7 mouse cellular contexts compared by ENCODE assay signal in genomic region chr6:114494987-114495386, GRCm38 (mm10).
DNase-seq lines count a peak whose midpoint lies in the region; ATAC-seq and TF ChIP-seq lines count a peak whose summit lies in the region.
"Not testable (repeated sequence)": the region's sequence is repeated elsewhere in the genome, so short reads cannot be mapped to it uniquely, and the experiment has no call there.

No protein-coding gene starts in this region.

- peak; percentile 30 for DNase-seq in R1 (ENCODE audit: low read depth, low spot score)
- peak; percentile 20 for DNase-seq in adrenal gland, postnatal 25 days
- peak; percentile 32 for DNase-seq in forebrain, postnatal 0 days
- peak; percentile 5 for DNase-seq in induced T-regulatory cell, adult 2 months (ENCODE audit: low read depth)
- DNase-seq in left cerebral cortex, postnatal 4 days = peak; percentile 19
- peak; percentile 39 for DNase-seq in ovary, postnatal 36 days (ENCODE audit: low spot score)
- peak; percentile 65 for DNase-seq in testis, postnatal 10 days (ENCODE audit: low spot score)

- H3K27ac ChIP-seq in forebrain, postnatal 0 days (ENCODE audit: low read depth, low read length) = not testable (repeated sequence)

- not testable (repeated sequence) for H3K9me3 ChIP-seq in forebrain, postnatal 0 days (ENCODE audit: low read length)

- H3K36me3 ChIP-seq in forebrain, postnatal 0 days (ENCODE audit: insufficient read depth) = not testable (repeated sequence)

- intact Hi-C loops in left cerebral cortex, postnatal 4 days (cut with DNase I) = not testable (repeated sequence)

- H3K9ac ChIP-seq in forebrain, postnatal 0 days = not testable (repeated sequence)

- H3K4me2 ChIP-seq in forebrain, postnatal 0 days (ENCODE audit: low read depth) = not testable (repeated sequence)

- TF ChIP-seq CTCF in forebrain, postnatal 0 days (IDR thresholded peaks at IDR 0.05; ENCODE audit: low read depth) = not testable (repeated sequence)

- not testable (repeated sequence) for H3K27me3 ChIP-seq in forebrain, postnatal 0 days (ENCODE audit: insufficient read depth, low read length)

- H3K4me1 ChIP-seq in forebrain, postnatal 0 days (ENCODE audit: insufficient read depth) = not testable (repeated sequence)

- 34% methylated on average over 7 of the region's 12 CpGs for WGBS in forebrain, postnatal 0 days

- ATAC-seq in forebrain, postnatal 0 days = not testable (repeated sequence)

- not testable (repeated sequence) for H3K4me3 ChIP-seq in forebrain, postnatal 0 days (ENCODE audit: low read depth, low read length)

Comparison
In these comparisons a context has a peak if more than half of its experiments do, and no peak if none do; other contexts are left out.
1. DNase-seq: peak in every context shown above with its lines; median percentile 65 in testis, postnatal 10 days; 39 in ovary, postnatal 36 days; 32 in forebrain, postnatal 0 days; 30 in R1; 20 in adrenal gland, postnatal 25 days; 19 in left cerebral cortex, postnatal 4 days; 5 in induced T-regulatory cell, adult 2 months.